Mouse (Mus musculus) ovary, postnatal 14 days (tissue): Measurements from ENCODE around the gene Leng1.
A peak's percentile ranks its signal among the peaks of the same experiment; 100 is the strongest.

Source experiments
- DNase-seq: peaks from one replicate; pipeline ENCODE4 v3.0.0; 2022; ENCODE audit warnings: low spot score

Gene Leng1

DNA sequence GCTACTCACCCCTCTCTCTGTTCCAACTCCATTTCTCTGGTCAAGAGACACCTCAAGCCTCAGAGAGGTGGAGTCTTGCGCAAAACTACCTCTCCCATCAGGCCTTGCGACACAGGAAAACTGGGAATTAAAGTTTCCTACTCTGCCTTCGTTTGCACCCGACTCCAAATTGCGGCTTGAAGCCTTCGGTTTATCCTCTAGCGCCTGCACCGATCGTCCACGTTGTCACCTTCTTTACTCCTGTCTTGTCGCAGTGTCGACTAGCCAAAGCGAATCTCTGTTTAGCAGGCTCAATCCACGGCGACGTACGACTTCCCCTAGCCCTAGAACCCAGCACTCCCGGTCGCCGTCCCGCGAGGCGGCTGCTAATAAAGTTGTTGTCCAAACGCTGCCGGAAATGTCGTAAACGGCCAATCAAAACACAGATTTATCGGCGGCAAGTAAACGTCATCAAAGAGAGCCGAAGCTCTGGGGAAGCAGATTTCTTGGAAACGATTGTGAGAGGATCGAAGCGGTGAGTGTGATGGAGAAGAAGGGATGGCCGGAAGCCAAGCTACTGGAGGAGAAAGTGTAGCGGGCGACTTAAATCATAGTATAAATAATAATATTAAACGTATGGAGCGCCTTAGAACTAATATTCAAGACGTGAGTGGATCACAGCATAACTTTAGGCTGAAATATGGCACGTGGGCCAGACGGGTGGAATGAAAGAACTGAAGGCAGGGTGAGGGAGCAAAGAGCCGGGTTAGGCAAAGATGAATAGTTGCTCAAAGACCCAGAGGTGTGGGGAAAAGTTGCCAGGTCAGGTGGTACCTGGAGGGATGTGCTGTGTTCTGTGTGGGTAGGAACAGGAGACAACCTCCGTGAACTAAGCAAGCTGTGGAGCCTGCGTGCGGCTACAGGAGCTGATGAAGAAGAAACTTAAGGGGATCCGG is 35.8 kb downstream of the Leng1 start, which contains the start of the genes Tfpt and Prpf31:
TSS of gene Tfpt (minus strand) at position 387 of the 935 bp plus-strand sequence.
TSS of gene Prpf31 (plus strand) at position 443 of the 935 bp plus-strand sequence.
- DNase-seq = peak; percentile 87

DNA sequence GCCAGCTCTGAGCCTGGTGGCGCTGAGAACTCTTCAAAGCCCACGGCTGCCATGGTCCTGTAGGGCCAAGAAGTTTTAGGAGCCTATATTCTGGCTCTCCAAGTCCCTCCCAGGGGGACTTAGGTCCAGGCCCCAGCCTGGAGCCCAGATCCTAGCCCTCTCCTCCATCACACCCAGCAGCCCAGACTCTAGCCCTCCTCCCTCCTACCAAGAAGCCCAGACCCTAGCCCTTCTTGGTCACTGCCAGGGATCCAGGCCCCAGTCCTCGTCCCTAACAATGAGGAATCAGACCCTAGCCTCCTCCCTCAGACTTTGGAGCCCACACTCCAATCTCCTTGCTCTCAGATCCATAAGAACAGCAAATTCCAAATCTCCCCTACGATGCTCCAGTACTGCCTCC is 36.6 kb downstream of the Leng1 start:
- no peak for DNase-seq

DNA sequence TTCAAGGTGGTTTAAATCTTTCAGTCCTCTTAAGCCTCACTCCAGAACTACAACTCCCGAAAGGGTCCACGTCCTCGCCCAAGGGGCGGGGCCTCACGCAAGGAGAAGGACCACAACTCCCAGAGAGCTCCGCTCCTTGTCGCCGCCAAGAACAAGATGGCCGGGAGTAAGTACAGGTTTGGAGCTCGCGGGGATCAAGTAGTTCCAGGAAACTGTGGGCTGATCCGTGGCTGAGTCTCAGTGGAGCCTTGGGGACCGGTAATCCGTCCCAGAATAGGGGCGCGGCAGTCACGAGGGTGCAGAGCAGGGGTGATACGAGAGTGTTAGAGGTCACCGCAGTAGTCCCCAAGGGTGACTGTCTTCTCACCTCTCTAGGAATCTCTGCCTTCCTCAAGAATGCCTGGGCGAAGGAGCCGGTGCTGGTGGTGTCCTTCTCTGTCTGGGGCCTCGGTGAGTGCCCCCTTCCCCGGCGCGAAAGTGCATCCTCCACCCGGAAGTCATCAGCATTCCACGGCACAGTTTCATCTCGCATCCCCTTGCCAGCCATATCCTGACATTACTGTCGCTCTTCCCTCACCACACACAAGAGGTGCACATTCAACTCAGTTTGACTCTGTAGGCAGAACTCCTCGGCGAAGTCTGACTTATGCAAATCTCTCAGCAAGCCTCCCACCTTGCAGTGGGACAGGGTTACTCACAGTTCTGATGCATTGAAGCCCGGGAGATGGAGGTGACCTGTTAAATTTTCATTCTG is 48.2 kb downstream of the Leng1 start, which contains the start of gene Ndufa3:
TSS of gene Ndufa3 (plus strand) at position 132 of the 754 bp plus-strand sequence.
- peak; percentile 74 for DNase-seq

DNA sequence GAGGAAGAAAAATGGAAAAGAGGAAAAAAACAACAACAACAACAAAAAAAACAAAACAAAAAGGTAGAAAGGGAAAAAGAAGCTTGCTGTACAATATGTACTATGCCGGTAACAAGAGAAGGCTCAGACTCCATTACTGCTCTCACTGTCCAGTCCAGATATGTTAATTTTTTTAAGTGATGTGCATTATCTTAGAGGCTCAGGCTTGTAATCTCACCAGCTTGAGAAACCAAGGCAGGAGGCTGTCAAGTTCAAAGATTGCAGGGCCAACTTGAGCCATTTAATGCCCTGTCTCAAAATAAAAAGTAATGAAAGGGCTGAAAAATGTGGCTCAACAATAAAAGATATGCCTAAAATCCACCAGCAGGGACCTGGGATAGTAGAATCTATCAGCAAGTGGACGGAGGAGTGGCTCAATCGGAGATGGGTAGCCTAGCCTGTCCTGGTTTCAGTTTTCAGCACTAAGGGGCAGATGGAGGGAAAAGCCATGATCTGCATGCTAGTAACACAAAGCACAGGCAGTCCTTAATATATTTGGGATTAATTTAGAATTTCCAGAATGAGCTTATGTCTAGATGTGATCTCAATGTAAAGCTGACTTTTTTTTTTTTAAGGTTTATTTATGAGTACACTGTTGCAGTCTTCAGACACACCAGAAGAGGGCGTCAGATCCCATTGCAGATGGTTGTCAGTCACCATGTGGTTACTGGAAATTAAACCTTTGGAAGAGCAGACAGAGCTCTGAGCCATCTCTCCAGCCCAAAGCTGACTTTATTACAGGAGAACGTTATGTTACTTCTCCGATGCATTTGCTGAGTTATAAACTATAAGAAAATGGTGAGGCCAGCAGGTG is 49.0 kb downstream of the Leng1 start:
- no peak for DNase-seq

DNA sequence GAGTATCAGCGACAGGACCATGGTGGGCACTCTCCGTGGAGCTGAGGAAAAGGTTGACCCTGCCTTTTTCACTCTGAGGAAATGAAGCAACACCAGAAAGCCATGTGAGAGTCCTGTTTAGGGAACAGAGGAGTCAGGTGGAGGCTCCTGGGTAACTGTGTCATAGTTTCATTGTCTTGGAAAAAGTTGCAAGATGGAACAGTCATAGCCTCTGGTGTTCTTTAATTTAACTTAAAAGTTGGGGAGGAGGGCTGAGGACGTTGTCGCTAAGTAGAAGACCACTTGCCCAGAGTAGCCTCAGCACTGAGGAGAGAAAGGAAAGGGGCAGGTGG is 49.6 kb downstream of the Leng1 start, which contains the start of gene Oscar:
TSS of gene Oscar (minus strand) at position 101 of the 332 bp plus-strand sequence.
- DNase-seq = no peak

DNA sequence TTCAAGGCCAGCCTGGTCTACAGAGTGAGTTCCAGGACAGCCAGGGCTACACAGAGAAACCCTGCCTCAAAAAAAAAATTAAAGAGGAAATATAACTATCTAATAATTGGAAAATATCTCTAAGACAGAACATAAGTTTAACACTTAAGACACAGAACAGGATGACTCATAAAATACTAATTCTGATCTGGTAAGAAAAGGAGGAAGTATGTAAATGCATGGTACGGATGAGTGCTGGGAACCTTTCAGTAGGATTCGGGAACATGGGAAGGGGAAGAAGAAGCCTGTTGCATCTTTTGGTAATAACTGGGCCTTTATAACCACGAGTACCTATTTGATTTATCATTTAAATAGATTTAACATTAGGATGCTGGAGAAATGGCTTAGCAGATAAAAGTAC is 51.6 kb downstream of the Leng1 start:
- no peak for DNase-seq

DNA sequence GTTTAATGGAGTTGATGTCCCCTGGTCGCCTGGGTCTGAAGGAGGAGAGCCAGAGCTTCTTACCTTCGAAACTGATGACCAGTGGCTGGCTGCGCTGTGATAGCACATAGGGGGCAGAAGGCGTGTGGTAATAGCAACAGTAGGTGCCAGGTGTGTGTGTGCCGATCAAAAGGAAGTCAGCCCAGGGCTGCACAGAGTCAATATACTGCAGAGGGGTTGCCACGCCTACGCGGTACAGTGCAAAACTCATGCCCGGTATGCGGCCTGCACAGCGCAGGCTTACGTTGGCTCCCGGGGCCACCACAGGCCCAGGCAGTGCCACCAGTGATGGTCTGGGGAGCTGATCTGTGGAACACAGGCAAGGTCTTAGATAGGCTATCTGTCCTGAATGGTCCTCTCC is 54.6 kb downstream of the Leng1 start:
- DNase-seq = no peak

DNA sequence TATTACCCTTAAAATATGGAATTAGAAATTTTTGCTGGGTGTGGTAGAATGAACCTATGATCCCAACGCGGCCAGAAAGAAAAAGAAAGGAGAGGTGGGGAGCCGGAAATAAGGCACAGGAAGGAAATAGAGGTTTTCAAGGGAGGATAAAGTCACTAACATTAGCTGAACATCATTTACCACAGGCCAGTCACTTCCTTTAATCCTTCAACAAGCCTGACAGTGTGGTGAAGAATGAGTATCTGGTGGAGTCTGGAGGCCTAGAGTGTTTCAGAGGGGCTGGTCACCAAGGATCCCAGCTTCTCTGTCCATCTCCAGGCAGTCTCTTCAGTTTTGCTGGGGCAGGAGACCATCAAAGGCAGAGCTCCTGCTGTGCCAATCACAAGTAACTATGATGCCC is 55.2 kb downstream of the Leng1 start:
- no peak for DNase-seq
